Comparison of ENCODE assay signal across 8 mouse cellular contexts in genomic region chr10:78009945-78010293, GRCm38 (mm10). TPM values are rescaled to one million over a fixed set of nuclear protein-coding genes. Genes with fewer than 3 reads are reported as not detected.
DNase-seq lines count a peak whose midpoint lies in the region; ATAC-seq and TF ChIP-seq lines count a peak whose summit lies in the region.

TSS of gene Pfkl (minus strand) at chr10:78010083.

- no peak for TF ChIP-seq EP300 in MEL (IDR thresholded peaks at IDR 0.05; ENCODE audit: low read depth in 1 of 2, low read length in 2 of 2)

- no peaks in the 10 kb centered on the region for H3K9me3 ChIP-seq in MEL (replicated peaks; ENCODE audit: insufficient read depth, low read length)
- no peaks in the 10 kb centered on the region for H3K9me3 ChIP-seq in forebrain, embryonic 14.5 days (replicated peaks; ENCODE audit: control insufficient read depth, low read length)
- H3K9me3 ChIP-seq in intestine, embryonic 15.5 days, result no peaks in the 10 kb centered on the region
- H3K9me3 ChIP-seq in midbrain, embryonic 12.5 days, result no peaks in the 10 kb centered on the region

- no peak for TF ChIP-seq CTCF in MEL (IDR thresholded peaks at IDR 0.05 in 2 of 3, conservative IDR thresholded peaks at IDR 0.05 in 1 of 3; ENCODE audit: control insufficient read depth in 1 of 3, insufficient read depth in 1 of 3, low read depth in 2 of 3, low read length in 3 of 3, poor library complexity in 1 of 3, severe bottlenecking in 1 of 3)

- peak; percentile 18 for ATAC-seq in forebrain, embryonic 14.5 days
- peak; percentile 20; the same call in 1 of the 2 replicates for ATAC-seq in intestine, embryonic 15.5 days
- no peak for ATAC-seq in midbrain, embryonic 12.5 days (ENCODE audit: low FRiP score, low read depth)

- peak within 1 kb of the TSS; percentile 79 for H3K9ac ChIP-seq in MEL (ENCODE audit: control insufficient read depth, low read depth, low read length, poor library complexity, severe bottlenecking)
- H3K9ac ChIP-seq in forebrain, embryonic 14.5 days (ENCODE audit: low read length), result peak within 1 kb of the TSS; percentile 88
- H3K9ac ChIP-seq in intestine, embryonic 15.5 days, result peak within 1 kb of the TSS; percentile 91
- H3K9ac ChIP-seq in midbrain, embryonic 12.5 days (replicated peaks), result peak within 1 kb of the TSS; percentile 89

- peaks cover 19% of the 10 kb centered on the region for H3K79me2 ChIP-seq in MEL (ENCODE audit: control insufficient read depth, insufficient read depth, low read length, poor library complexity)

- H3K27ac ChIP-seq in MEL (ENCODE audit: control insufficient read depth, low read depth, low read length), result peak within 1 kb of the TSS; percentile 80
- peak within 1 kb of the TSS; percentile 93 for H3K27ac ChIP-seq in forebrain, embryonic 14.5 days (ENCODE audit: low read depth, low read length)
- H3K27ac ChIP-seq in intestine, embryonic 15.5 days, result peak within 1 kb of the TSS; percentile 99
- H3K27ac ChIP-seq in midbrain, embryonic 12.5 days (replicated peaks), result peak within 1 kb of the TSS; percentile 94

- WGBS in forebrain, embryonic 14.5 days, result under 1% methylated on average over 9 of the region's 9 CpGs
- WGBS in intestine, embryonic 15.5 days, result 0% methylated on average over 9 of the region's 9 CpGs
- WGBS in midbrain, embryonic 12.5 days, result under 1% methylated on average over 9 of the region's 9 CpGs

- H3K4me3 ChIP-seq in MEL (ENCODE audit: control insufficient read depth in 1 of 2, insufficient read depth in 1 of 2, low read depth in 2 of 2, low read length in 2 of 2), result peak within 1 kb of the TSS; percentile 79 to 80
- H3K4me3 ChIP-seq in forebrain, embryonic 14.5 days (ENCODE audit: low read depth, low read length), result peak within 1 kb of the TSS; percentile 75
- peak within 1 kb of the TSS; percentile 74 for H3K4me3 ChIP-seq in intestine, embryonic 15.5 days (replicated peaks)
- peak within 1 kb of the TSS; percentile 65 for H3K4me3 ChIP-seq in midbrain, embryonic 12.5 days

- H3K36me3 ChIP-seq in MEL (ENCODE audit: control insufficient read depth in 1 of 2, insufficient read depth in 2 of 2, low read length in 2 of 2), result no peaks in the 10 kb centered on the region; a peak in 2 of 4 replicates
- no peaks in the 10 kb centered on the region for H3K36me3 ChIP-seq in forebrain, embryonic 14.5 days (ENCODE audit: control insufficient read depth, insufficient read depth, low read length)
- H3K36me3 ChIP-seq in intestine, embryonic 15.5 days, result no peaks in the 10 kb centered on the region
- H3K36me3 ChIP-seq in midbrain, embryonic 12.5 days, result no peaks in the 10 kb centered on the region

- no peak for TF ChIP-seq RAD21 in MEL (IDR thresholded peaks at IDR 0.05; ENCODE audit: low read depth, low read length)

- no peaks in the 10 kb centered on the region for H3K27me3 ChIP-seq in MEL (ENCODE audit: control insufficient read depth in 1 of 2, insufficient read depth in 2 of 2, low read length in 2 of 2)
- H3K27me3 ChIP-seq in forebrain, embryonic 14.5 days (replicated peaks; ENCODE audit: control insufficient read depth, insufficient read depth, low read length), result no peaks in the 10 kb centered on the region
- H3K27me3 ChIP-seq in intestine, embryonic 15.5 days (replicated peaks), result no peaks in the 10 kb centered on the region
- H3K27me3 ChIP-seq in midbrain, embryonic 12.5 days, result peaks cover 7% of the 10 kb centered on the region

- no peak for DNase-seq in heart, adult 18-20 months
- DNase-seq in heart, adult 11 months, result no peak
- DNase-seq in MEL (ENCODE audit: low read depth, low spot score), result no peak
- no peak for DNase-seq in forebrain, embryonic 14.5 days (ENCODE audit: low spot score)
- DNase-seq in gastrocnemius, postnatal 14 days, result no peak
- no peak for DNase-seq in cerebellum, adult 11 months

- intact Hi-C loops in gastrocnemius, postnatal 14 days (cut with DNase I; ENCODE audit: low total_unique reads), result no loop called here

- TF ChIP-seq POLR2A in MEL (IDR thresholded peaks at IDR 0.05; ENCODE audit: control insufficient read depth in 1 of 2, insufficient read depth in 1 of 2, low read depth in 1 of 2, low read length in 2 of 2, poor library complexity in 1 of 2), result 0 out of 4 replicates have a peak, but pooled peaks of 1 of the 2 experiments have one; percentile 17

- H3K4me1 ChIP-seq in MEL (ENCODE audit: control insufficient read depth in 1 of 2, insufficient read depth in 2 of 2, low read length in 2 of 2), result peaks cover 2 to 14% of the 10 kb centered on the region in 2 experiments; a peak in 3 of 4 replicates
- H3K4me1 ChIP-seq in forebrain, embryonic 14.5 days (ENCODE audit: control insufficient read depth, insufficient read depth, low read length), result peaks cover 14% of the 10 kb centered on the region
- peaks cover 38% of the 10 kb centered on the region for H3K4me1 ChIP-seq in intestine, embryonic 15.5 days (replicated peaks)
- peaks cover 35% of the 10 kb centered on the region for H3K4me1 ChIP-seq in midbrain, embryonic 12.5 days

- peak within 1 kb of the TSS; percentile 61 for H3K4me2 ChIP-seq in forebrain, embryonic 14.5 days (ENCODE audit: low read length)
- peak within 1 kb of the TSS; percentile 87 for H3K4me2 ChIP-seq in intestine, embryonic 15.5 days (replicated peaks)
- peak within 1 kb of the TSS; percentile 78 for H3K4me2 ChIP-seq in midbrain, embryonic 12.5 days (replicated peaks)

TF ChIP-seq in MEL, 35 proteins besides CTCF, POLR2A, EP300 and RAD21:
- no peak for TF ChIP-seq TBP (IDR thresholded peaks at IDR 0.05; ENCODE audit: low read depth, low read length)
- TF ChIP-seq HCFC1 (IDR thresholded peaks at IDR 0.05; ENCODE audit: low read depth, low read length), result 0 out of 2 replicates have a peak, but pooled peaks have one; percentile 11
- TF ChIP-seq GATA1 (IDR thresholded peaks at IDR 0.05; ENCODE audit: low read depth, low read length), result no peak
- TF ChIP-seq SIN3A (IDR thresholded peaks at IDR 0.05; ENCODE audit: low read length), result peak; percentile 61; the same call in 1 of the 2 replicates
- no peak for TF ChIP-seq ZC3H11A (IDR thresholded peaks at IDR 0.05; ENCODE audit: low read depth, low read length)
- TF ChIP-seq ZKSCAN1 (IDR thresholded peaks at IDR 0.05; ENCODE audit: low read depth, low read length), result no peak
- TF ChIP-seq ELF1 (IDR thresholded peaks at IDR 0.05; ENCODE audit: low read depth, low read length), result no peak
- TF ChIP-seq MXI1 (IDR thresholded peaks at IDR 0.05; ENCODE audit: low read depth, low read length), result peak; percentile 73
- no peak for TF ChIP-seq MAZ (IDR thresholded peaks at IDR 0.05; ENCODE audit: low read depth, low read length)
- no peak for TF ChIP-seq TAL1 (IDR thresholded peaks at IDR 0.05; ENCODE audit: low read length)
- no peak for TF ChIP-seq MYC (IDR thresholded peaks at IDR 0.05; ENCODE audit: low read depth, low read length)
- no peak for TF ChIP-seq USF2 (IDR thresholded peaks at IDR 0.05; ENCODE audit: borderline replicate concordance in 1 of 2, insufficient read depth in 1 of 2, low read depth in 1 of 2, low read length in 2 of 2)
- no peak for TF ChIP-seq MYB (IDR thresholded peaks at IDR 0.05; ENCODE audit: low read depth, low read length)
- TF ChIP-seq ZNF384 (IDR thresholded peaks at IDR 0.05; ENCODE audit: low read depth, low read length), result no peak
- TF ChIP-seq ZMIZ1 (IDR thresholded peaks at IDR 0.05; ENCODE audit: low read depth, low read length), result peak; percentile 82
- no peak for TF ChIP-seq TCF12 (IDR thresholded peaks at IDR 0.05; ENCODE audit: low read depth, low read length)
- no peak for TF ChIP-seq JUND (IDR thresholded peaks at IDR 0.05; ENCODE audit: low read depth, low read length)
- TF ChIP-seq MAX (IDR thresholded peaks at IDR 0.05; ENCODE audit: low read length), result 0 out of 2 replicates have a peak, but pooled peaks have one; percentile 22
- TF ChIP-seq E2F4 (IDR thresholded peaks at IDR 0.05; ENCODE audit: borderline replicate concordance, low read depth, low read length), result no peak

RNA-seq across cellular contexts. Expression of gene Pfkl, which starts in this region (rescaled TPM):
- 100 to 1,000 TPM; 114 to 120 TPM for total RNA-seq in heart, adult 18-20 months (2021)
- 84.8 and 165 TPM in 2 replicates for total RNA-seq in MEL (2012; rRNA removed)
- 100 to 1,000 TPM in 1 of 2 experiments, not detected in 1; 267 TPM for polyA plus RNA-seq in MEL (2012; ENCODE audit: insufficient read depth in 1 of 2, insufficient read length in 2 of 2, low read depth in 1 of 2, low replicate concordance in 2 of 2, missing spikeins in 1 of 2)
- polyA plus RNA-seq in forebrain, embryonic 14.5 days (2014; fragmentation: Nextera tagmentation; extraction: Ambion mirVana), result 77.0 and 91.6 TPM in 2 replicates
- 252 and 254 TPM in 2 replicates for polyA plus RNA-seq in intestine, embryonic 15.5 days (2015; fragmentation: Nextera tagmentation; extraction: Ambion mirVana)
- polyA plus RNA-seq in midbrain, embryonic 12.5 days (2016; fragmentation: Nextera tagmentation; extraction: Ambion mirVana), result 104 and 116 TPM in 2 replicates
- 1 to 10 TPM; 9.0 to 9.3 TPM for total RNA-seq in gastrocnemius, postnatal 14 days (2021)
